Mouse (Mus musculus) small intestine, adult 2 months (tissue): ENCODE measurements around the gene Itprid2.

Experiments used
- CTCF ChIP-seq: fragments of 200-500 bp; IDR thresholded peaks from 2 replicates; pipeline ENCODE4 v1.5.1; 2012; ENCODE audit warnings: low read depth, mild to moderate bottlenecking, control low read depth, inconsistent platforms, low read length, moderate library complexity, mixed read lengths; ENCODE audit not compliant: insufficient replicate concordance, insufficient read length; ENCODE audit errors: extremely low read depth
- POLR2A ChIP-seq: fragments of 200-500 bp; IDR thresholded peaks from 2 replicates; pipeline ENCODE4 v1.6.1; 2012; ENCODE audit warnings: low read depth, mild to moderate bottlenecking, control low read depth, inconsistent platforms, low read length, moderate library complexity

- TF ChIP-seq POLR2A (no peak), CTCF (no peak)
These were observed 16.5 kb downstream of the Itprid2 start for GRCm38 (mm10) chr2:79651701-79652100.
